Mouse (Mus musculus) hindbrain, postnatal 0 days (tissue): ENCODE measurements around the gene Cep250. TPM values are rescaled to one million over a fixed set of nuclear protein-coding genes. Genes with fewer than 3 reads are reported as not detected.

Experiments
- ATAC-seq: fragments of 200-750 bp; cut with Nextera tagmentation; 2 replicates; pipeline ENCODE4 v1.8.0; 2017; ENCODE audit warnings: mild to moderate bottlenecking, moderate TSS enrichment, moderate library complexity
- DNase-seq: peaks from one replicate; pipeline ENCODE4 v3.0.0-alpha.2; 2015; ENCODE audit warnings: low spot score
- H3K27ac ChIP-seq: fragments of 300-500 bp; sonication (generic); 2 replicates; pipeline ENCODE4 v1.5.1; 2014; ENCODE audit warnings: mild to moderate bottlenecking
- H3K27me3 ChIP-seq: fragments of 300-500 bp; sonication (generic); 2 replicates; pipeline ENCODE4 v1.6.1; 2014; ENCODE audit warnings: low read length, mixed read lengths; ENCODE audit not compliant: insufficient read depth
- H3K36me3 ChIP-seq: fragments of 300-500 bp; sonication (generic); 2 replicates; pipeline ENCODE4 v1.6.1; 2014; ENCODE audit warnings: low read length, mixed read lengths; ENCODE audit not compliant: insufficient read depth
- H3K4me1 ChIP-seq: fragments of 300-500 bp; sonication (generic); 2 replicates; pipeline ENCODE4 v1.6.1; 2014; ENCODE audit warnings: antibody characterized with exemption, low read length, mixed read lengths; ENCODE audit not compliant: insufficient read depth
- H3K4me2 ChIP-seq: fragments of 300-500 bp; sonication (generic); 2 replicates; pipeline ENCODE4 v1.6.1; 2014; ENCODE audit warnings: low read depth, mild to moderate bottlenecking, low read length, moderate library complexity, mixed read lengths
- H3K4me3 ChIP-seq: fragments of 300-500 bp; sonication (generic); 2 replicates; pipeline ENCODE4 v1.5.1; 2014; ENCODE audit warnings: low read length
- H3K9ac ChIP-seq: fragments of 300-500 bp; sonication (generic); replicated peaks from 2 replicates; pipeline ENCODE4 v1.6.1; 2014; ENCODE audit warnings: mild to moderate bottlenecking, low read length, moderate library complexity, mixed read lengths
- H3K9me3 ChIP-seq: fragments of 300-500 bp; sonication (generic); 2 replicates; pipeline ENCODE4 v1.6.1; 2016; ENCODE audit warnings: low read length, mixed read lengths
- CTCF ChIP-seq: IDR thresholded peaks from 2 replicates; pipeline ENCODE4 v1.5.1; 2016; ENCODE audit warnings: antibody characterized with exemption, control low read depth, low read depth
- WGBS: fragments of 180-500 bp; shearing (Covaris S2); extraction: QIAGEN DNeasy Blood & Tissue Kit; methylation state at CpG from one replicate; pipeline ENCODE4 v1.1.7; 2014; 5-methylcytosine and 5-hydroxymethylcytosine counted together
- polyA plus RNA-seq: library from polyadenylated mRNA; unstranded; fragments of >200 nt; fragmentation: Nextera tagmentation; extraction: Ambion mirVana; gene quantifications from 2 replicates; pipeline ENCODE4 v1.2.1, GENCODE M21; 2015
- total RNA-seq: library from RNA; depleted of rRNA; stranded (reverse); fragments of >200 nt; gene quantifications from 2 replicates; pipeline ENCODE4 v1.2.3, GENCODE M21; 2014

Gene Cep250
- total and polyA plus RNA-seq, 2 experiments from 2014 or later: 13.1 to 24.9 TPM

GRCm38 (mm10) chr2:155989085-155989484, 32.8 kb downstream of the Cep250 start:
- H3K9me3 ChIP-seq: no peaks in the 10 kb centered on the region
- no peak overlapping the region for H3K27ac ChIP-seq
- no peaks in the 10 kb centered on the region for H3K27me3 ChIP-seq
- peaks cover 76% of the 10 kb centered on the region for H3K36me3 ChIP-seq
- H3K4me2 ChIP-seq: no peak overlapping the region
- WGBS: 66% methylated on average over 4 of the region's 4 CpGs
- TF ChIP-seq CTCF: no peak
- H3K4me3 ChIP-seq: no peak overlapping the region
- DNase-seq: no peak
- H3K9ac ChIP-seq: no peak overlapping the region
- peaks cover 14% of the 10 kb centered on the region; the same call in 1 of the 2 replicates for H3K4me1 ChIP-seq
- no peak for ATAC-seq

GRCm38 (mm10) chr2:155991151-155991550, 34.9 kb downstream of the Cep250 start:
- WGBS: 68% methylated on average over 10 of the region's 10 CpGs
- TF ChIP-seq CTCF: no peak
- Histone ChIP-seq H3K9ac (no peak overlapping the region), H3K36me3 (peaks cover 76% of the 10 kb centered on the region), H3K4me2 (no peak overlapping the region), H3K27me3 (no peaks in the 10 kb centered on the region), H3K27ac (peak overlapping the region; percentile 69; the same call in 1 of the 2 replicates), H3K4me3 (no peak overlapping the region), H3K9me3 (no peaks in the 10 kb centered on the region), H3K4me1 (peaks cover 14% of the 10 kb centered on the region; the same call in 1 of the 2 replicates)
- ATAC-seq: 0 out of 2 replicates have a peak, but pooled peaks have one; percentile 30
- peak; percentile 25 for DNase-seq

- TF ChIP-seq CTCF: peak; percentile 44
- H3K27me3 ChIP-seq: no peaks in the 10 kb centered on the region
- peak; percentile 84 for DNase-seq
- H3K4me1 ChIP-seq: peaks cover 14% of the 10 kb centered on the region; the same call in 1 of the 2 replicates
- H3K27ac ChIP-seq: peak overlapping the region; percentile 69
- no peak overlapping the region for H3K9ac ChIP-seq
- no peaks in the 10 kb centered on the region for H3K9me3 ChIP-seq
- no peak overlapping the region for H3K4me3 ChIP-seq
- H3K4me2 ChIP-seq: no peak overlapping the region
- H3K36me3 ChIP-seq: peaks cover 77% of the 10 kb centered on the region
- WGBS: 39% methylated on average over 14 of the region's 14 CpGs
- ATAC-seq: peak; percentile 68; the same call in 1 of the 2 replicates
These were observed 35.6 kb downstream of the Cep250 start for GRCm38 (mm10) chr2:155991863-155992321.

GRCm38 (mm10) chr2:156005393-156005792, 49.1 kb downstream of the Cep250 start:
- TF ChIP-seq CTCF: peak; percentile 57
- WGBS: 93% methylated on average over 4 of the region's 4 CpGs
- H3K4me1 ChIP-seq: no peaks in the 10 kb centered on the region; the same call in 1 of the 2 replicates

GRCm38 (mm10) chr2:156007888-156008532, 51.8 kb downstream of the Cep250 start, which contains the start of the genes 6430550D23Rik and Ergic3:
Gene 6430550D23Rik, minus strand, starts transcription at chr2:156007977.
Gene Ergic3, plus strand, starts transcription at chr2:156008045.
- TF ChIP-seq CTCF: no peak
- Histone ChIP-seq H3K4me2 (peak within 1 kb of the TSS; percentile 82), H3K9ac (peak within 1 kb of the TSS; percentile 75), H3K27me3 (no peaks in the 10 kb centered on the region), H3K27ac (peak within 1 kb of the TSS; percentile 78), H3K4me3 (peak within 1 kb of the TSS; percentile 72), H3K9me3 (no peaks in the 10 kb centered on the region), H3K4me1 (no peaks in the 10 kb centered on the region; the same call in 1 of the 2 replicates), H3K36me3 (peaks cover 19% of the 10 kb centered on the region)
- under 1% methylated on average over 45 of the region's 45 CpGs for WGBS
- DNase-seq: peak; percentile 98
- peak; percentile 99 for ATAC-seq

More at GRCm38 (mm10) chr2:156005393-156005792, 49.1 kb downstream of the Cep250 start:
- DNase-seq: peak; percentile 29
- H3K9ac ChIP-seq: no peak overlapping the region
- no peak overlapping the region for H3K4me2 ChIP-seq
- no peak for ATAC-seq
- H3K9me3 ChIP-seq: no peaks in the 10 kb centered on the region
- no peak overlapping the region for H3K27ac ChIP-seq
- no peaks in the 10 kb centered on the region for H3K36me3 ChIP-seq
- no peak overlapping the region for H3K4me3 ChIP-seq
- H3K27me3 ChIP-seq: no peaks in the 10 kb centered on the region

GRCm38 (mm10) chr2:156018106-156018505, 61.8 kb downstream of the Cep250 start:
- Histone ChIP-seq H3K27me3 (no peaks in the 10 kb centered on the region), H3K4me2 (no peak overlapping the region), H3K27ac (no peak overlapping the region), H3K4me1 (no peaks in the 10 kb centered on the region), H3K9ac (no peak overlapping the region), H3K9me3 (no peaks in the 10 kb centered on the region), H3K36me3 (peaks cover 57% of the 10 kb centered on the region), H3K4me3 (no peak overlapping the region)
- WGBS: 92% methylated on average over 3 of the region's 3 CpGs
- no peak for TF ChIP-seq CTCF
- DNase-seq (no peak), ATAC-seq (no peak)

- Histone ChIP-seq H3K27me3 (no peaks in the 10 kb centered on the region), H3K36me3 (peaks cover 31% of the 10 kb centered on the region; the same call in 1 of the 2 replicates), H3K9me3 (no peaks in the 10 kb centered on the region), H3K4me3 (no peak overlapping the region), H3K4me2 (no peak overlapping the region), H3K9ac (no peak overlapping the region), H3K27ac (no peak overlapping the region), H3K4me1 (no peaks in the 10 kb centered on the region)
- DNase-seq (no peak), ATAC-seq (no peak)
- no peak for TF ChIP-seq CTCF
- 93% methylated on average over 8 of the region's 8 CpGs for WGBS
These were observed 65.0 kb downstream of the Cep250 start for GRCm38 (mm10) chr2:156021219-156021618.
